Mouse (Mus musculus) bone marrow, adult 2 months (tissue): ENCODE measurements around the gene Mybpc3. TPM values are rescaled to one million over a fixed set of nuclear protein-coding genes. Genes with fewer than 3 reads are reported as not detected.

ENCODE experiments used
- H3K27ac ChIP-seq: fragments of 200-500 bp; 2 replicates; pipeline ENCODE4 v1.5.1; 2012; ENCODE audit warnings: low read depth, mild to moderate bottlenecking, control low read depth, inconsistent platforms, low read length; ENCODE audit not compliant: control insufficient read depth, poor library complexity, insufficient read depth
- H3K4me1 ChIP-seq: fragments of 200-500 bp; 2 replicates; pipeline ENCODE4 v1.6.1; 2011; ENCODE audit warnings: low read length; ENCODE audit not compliant: control insufficient read depth, insufficient read depth
- H3K4me3 ChIP-seq: fragments of 200-500 bp; replicated peaks from 2 replicates; pipeline ENCODE3; 2011; ENCODE audit warnings: mild to moderate bottlenecking, low read depth, low read length, control low read depth; ENCODE audit not compliant: control insufficient read depth
- CTCF ChIP-seq: fragments of 200-500 bp; IDR thresholded peaks from 2 replicates; pipeline ENCODE4 v1.5.1; 2011; ENCODE audit warnings: low read length, control low read depth; ENCODE audit not compliant: control insufficient read depth, insufficient read depth
- POLR2A ChIP-seq: fragments of 200-500 bp; IDR thresholded peaks from 2 replicates; pipeline ENCODE4 v1.6.1; 2011; ENCODE audit warnings: low read depth, mild to moderate bottlenecking, control low read depth, low read length, borderline replicate concordance; ENCODE audit not compliant: control insufficient read depth
- WGBS: fragments of 180-500 bp; shearing (Covaris S2); methylation state at CpG from one replicate; pipeline ENCODE4 v1.1.7; 2018; 5-methylcytosine and 5-hydroxymethylcytosine counted together
- polyA plus RNA-seq: library from polyadenylated mRNA; stranded (reverse); fragments of >200 nt; gene quantifications from 2 replicates; pipeline ENCODE4 v1.2.4, GENCODE M21; 2011; ENCODE audit warnings: low replicate concordance; ENCODE audit not compliant: missing spikeins, insufficient read depth, insufficient read length

The Mybpc3 gene
- polyA plus RNA-seq, 1 experiment = 1.1 TPM

DNA sequence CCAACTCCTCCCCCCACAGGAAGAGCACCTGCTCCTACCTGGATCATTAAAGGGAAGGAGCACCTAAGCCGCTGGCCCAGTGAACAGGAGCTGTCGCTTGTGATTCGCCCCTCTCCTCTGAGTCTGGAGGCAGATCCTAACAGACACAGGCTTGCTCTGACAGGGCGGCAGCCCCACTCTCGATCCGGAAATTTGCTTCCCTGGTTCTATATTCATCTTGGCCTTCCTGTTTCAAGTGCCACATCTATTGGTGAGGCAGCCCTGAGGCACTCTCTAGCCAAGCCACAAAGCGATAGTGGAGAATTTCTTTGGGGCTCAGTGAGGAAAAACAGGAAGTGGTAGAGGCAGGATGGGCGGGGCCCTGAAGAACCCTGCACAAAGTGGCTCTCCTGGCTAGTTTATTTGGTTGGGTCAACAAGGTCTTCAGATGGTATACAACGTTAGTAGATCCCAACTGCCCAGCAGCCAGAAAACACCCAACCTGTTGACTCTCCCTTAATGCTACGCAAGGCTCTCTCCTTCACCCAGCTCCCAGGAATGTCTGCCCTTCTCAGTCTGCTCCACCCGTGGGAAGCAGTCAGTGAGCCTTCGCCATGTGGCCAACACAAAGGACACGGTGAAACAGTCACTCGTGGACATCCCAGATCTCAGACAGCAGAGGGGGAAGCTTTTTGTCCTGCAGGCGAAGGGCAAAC, 65.9 kb downstream of the Mybpc3 start, which contains the start of gene Madd:
Gene Madd (minus strand): TSS at position 127 of the 695 bp plus-strand sequence.
- 19% methylated on average over 15 of the region's 15 CpGs for WGBS
- H3K4me3 ChIP-seq = peak within 1 kb of the TSS; percentile 78
- TF ChIP-seq POLR2A = 0 out of 2 replicates have a peak, but pooled peaks have one; percentile 30
- TF ChIP-seq CTCF = no peak
- H3K4me1 ChIP-seq = peaks cover 5% of the 10 kb centered on the region; the same call in 1 of the 2 replicates
- peak within 1 kb of the TSS; percentile 90 for H3K27ac ChIP-seq

Other genes starting within 250 kb of the Mybpc3 start
- gene C1qtnf4, start 232.3 kb upstream of the Mybpc3 start, polyA plus RNA-seq = not detected in 2 replicates
- 3.9 and 8.2 TPM in 2 replicates for gene Kbtbd4, start 213.4 kb upstream of the Mybpc3 start, polyA plus RNA-seq
- gene Ndufs3, start 213.3 kb upstream of the Mybpc3 start, polyA plus RNA-seq = 50.8 and 57.6 TPM in 2 replicates
- 34.8 and 39.9 TPM in 2 replicates for gene Celf1, start 177.8 kb upstream of the Mybpc3 start, polyA plus RNA-seq
- gene Rapsn, start 82.5 kb upstream of the Mybpc3 start, polyA plus RNA-seq = 2.1 and 2.4 TPM in 2 replicates
- 264 and 333 TPM in 2 replicates for gene Psmc3, start 64.1 kb upstream of the Mybpc3 start, polyA plus RNA-seq
- 6.8 and 15.6 TPM in 2 replicates for gene Slc39a13, start 47.7 kb upstream of the Mybpc3 start, polyA plus RNA-seq
- 28.0 and 65.7 TPM in 2 replicates for gene Spi1, start 35.8 kb upstream of the Mybpc3 start, polyA plus RNA-seq
- 20.5 and 44.4 TPM in 2 replicates for gene Madd, start 65.7 kb downstream of the Mybpc3 start, polyA plus RNA-seq
- gene Nr1h3, start 84.7 kb downstream of the Mybpc3 start, polyA plus RNA-seq = 11.0 and 14.0 TPM in 2 replicates
- gene Acp2, start 84.7 kb downstream of the Mybpc3 start, polyA plus RNA-seq = 5.8 and 11.9 TPM in 2 replicates
- gene Ddb2, start 118.8 kb downstream of the Mybpc3 start, polyA plus RNA-seq = 14.4 and 32.4 TPM in 2 replicates
- gene Pacsin3, start 137.8 kb downstream of the Mybpc3 start, polyA plus RNA-seq = 2.6 and 6.7 TPM in 2 replicates
- gene Arfgap2, start 146.8 kb downstream of the Mybpc3 start, polyA plus RNA-seq = 31.3 and 47.4 TPM in 2 replicates